Mouse (Mus musculus) retina, postnatal 7 days (tissue): ENCODE measurements around the gene Snap91.
A peak's percentile ranks its signal among the peaks of the same experiment; 100 is the strongest.

Source experiments
- DNase-seq: peaks from one replicate; pipeline ENCODE4 v3.0.0-alpha.2; 2012; ENCODE audit warnings: low read depth, low spot score

The Snap91 gene

DNA sequence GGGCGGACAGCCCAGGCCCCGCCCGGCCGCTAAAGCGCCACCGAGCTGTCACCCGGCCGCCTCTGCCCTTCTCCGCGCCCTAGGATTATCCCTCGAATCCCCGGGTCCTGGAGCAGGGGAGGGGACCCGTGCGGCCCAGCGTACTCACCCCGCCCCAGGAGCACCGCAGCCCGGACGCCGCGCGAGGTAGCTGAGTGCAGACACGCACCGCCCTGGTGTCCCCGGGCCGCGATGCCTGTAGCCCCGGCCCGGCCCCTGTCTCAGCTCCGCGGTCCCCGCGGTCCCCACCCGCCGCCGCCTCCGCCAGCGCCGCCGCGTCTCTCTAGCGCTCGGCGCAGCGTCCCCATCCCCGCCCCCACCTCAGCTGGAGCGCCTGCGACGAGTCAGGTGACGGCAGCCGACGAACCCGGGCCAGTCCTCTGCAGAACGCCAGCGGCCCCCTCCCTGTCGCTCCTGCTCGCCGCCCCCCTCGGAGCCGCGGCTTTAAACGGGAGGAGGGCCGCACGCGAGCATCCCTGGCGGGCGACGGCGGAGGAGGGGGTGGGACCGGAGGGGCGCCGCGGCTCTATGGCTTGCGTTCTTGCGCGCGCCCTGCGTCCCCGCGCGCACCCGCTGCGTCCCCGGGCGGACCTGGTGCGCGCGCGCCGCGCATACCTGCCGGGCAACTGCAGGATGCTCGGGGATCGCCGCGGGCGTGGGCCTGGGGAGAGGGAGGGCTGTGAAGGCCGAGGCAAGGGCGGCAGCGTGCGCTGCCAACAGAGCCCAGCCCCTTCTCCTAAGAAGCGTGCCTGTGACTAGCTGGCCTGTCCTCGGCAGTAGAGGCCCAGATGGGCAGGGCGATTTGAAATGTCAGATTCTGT, at the start of gene Snap91:
Snap91 (minus strand) TSS at position 542 of the 860 bp plus-strand sequence.
- peak; percentile 86 for DNase-seq

DNA sequence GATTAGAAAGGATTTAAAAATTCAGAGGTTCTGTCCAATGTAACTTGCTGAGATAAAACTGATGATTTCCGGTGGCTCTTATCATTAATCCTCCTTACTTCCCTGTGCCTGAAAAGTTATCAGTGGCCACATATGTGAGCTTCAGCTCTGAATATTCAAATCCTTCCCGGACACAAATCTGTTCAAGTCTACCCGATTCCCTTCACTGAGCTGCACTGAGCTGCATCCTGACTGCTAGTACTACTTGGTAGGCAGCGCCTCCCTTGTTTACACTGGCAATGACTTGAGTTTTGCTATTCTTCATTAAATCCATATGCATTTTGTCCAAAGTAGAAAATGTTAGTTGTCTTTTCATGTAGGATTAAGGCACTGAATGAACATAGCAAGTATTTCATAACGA, 46.1 kb upstream of the Snap91 start:
- DNase-seq = no peak

DNA sequence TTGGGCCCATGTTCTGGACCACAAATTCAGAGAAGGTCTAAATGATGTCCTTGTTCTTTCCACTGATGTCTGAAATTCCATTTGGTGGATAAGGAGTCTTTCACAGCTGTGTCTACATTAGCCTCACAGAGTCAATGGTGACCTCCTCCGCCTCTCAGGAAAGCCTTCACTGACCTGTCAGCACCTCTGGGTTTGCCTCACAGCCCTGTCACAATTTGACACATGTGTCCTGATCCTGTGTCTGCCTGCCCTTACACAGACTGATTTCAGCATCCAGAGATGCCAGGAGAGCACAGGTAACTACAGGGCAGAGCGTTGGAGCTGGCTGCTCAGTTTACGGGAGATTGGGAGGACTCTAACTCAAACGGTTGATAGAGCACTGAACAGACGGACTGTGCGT, 45.2 kb upstream of the Snap91 start:
- no peak for DNase-seq

DNA sequence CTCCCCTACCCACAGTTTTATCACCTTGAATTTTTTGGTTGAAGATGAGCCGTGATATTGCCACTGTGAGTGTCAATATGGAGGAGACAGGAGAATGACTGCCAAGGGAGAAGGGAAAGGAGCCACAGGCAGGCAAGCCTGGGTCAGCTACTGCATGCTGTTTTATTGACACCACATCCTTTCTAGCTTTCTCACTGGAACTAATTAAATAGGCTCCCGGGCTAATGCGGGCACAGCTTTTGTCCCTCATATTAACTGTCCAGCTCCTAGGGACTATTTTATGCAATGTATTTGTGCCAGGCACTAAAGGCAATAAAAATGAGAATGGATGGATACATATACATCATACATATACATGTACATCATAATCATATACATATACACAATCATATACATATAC, 42.0 kb upstream of the Snap91 start:
- DNase-seq = no peak

DNA sequence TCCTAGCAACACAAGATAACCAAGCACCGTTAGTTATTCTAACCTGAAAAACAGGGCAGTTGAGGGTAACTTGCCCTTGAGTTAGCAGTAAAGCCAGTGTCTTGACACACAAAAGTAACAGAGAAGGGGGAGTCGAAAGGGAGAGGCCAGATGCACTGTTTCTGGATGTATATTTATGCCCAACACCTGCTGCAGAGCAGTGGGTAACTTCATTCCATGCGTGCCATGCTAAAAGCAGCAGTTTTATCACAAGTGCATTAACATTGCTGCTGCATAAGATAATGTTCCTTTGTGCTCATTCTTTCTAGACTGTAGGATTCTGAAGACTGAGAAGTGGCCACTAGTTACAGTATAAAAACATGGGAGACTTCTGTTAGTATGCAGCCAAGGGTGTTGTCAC, 36.1 kb upstream of the Snap91 start:
- DNase-seq = no peak

DNA sequence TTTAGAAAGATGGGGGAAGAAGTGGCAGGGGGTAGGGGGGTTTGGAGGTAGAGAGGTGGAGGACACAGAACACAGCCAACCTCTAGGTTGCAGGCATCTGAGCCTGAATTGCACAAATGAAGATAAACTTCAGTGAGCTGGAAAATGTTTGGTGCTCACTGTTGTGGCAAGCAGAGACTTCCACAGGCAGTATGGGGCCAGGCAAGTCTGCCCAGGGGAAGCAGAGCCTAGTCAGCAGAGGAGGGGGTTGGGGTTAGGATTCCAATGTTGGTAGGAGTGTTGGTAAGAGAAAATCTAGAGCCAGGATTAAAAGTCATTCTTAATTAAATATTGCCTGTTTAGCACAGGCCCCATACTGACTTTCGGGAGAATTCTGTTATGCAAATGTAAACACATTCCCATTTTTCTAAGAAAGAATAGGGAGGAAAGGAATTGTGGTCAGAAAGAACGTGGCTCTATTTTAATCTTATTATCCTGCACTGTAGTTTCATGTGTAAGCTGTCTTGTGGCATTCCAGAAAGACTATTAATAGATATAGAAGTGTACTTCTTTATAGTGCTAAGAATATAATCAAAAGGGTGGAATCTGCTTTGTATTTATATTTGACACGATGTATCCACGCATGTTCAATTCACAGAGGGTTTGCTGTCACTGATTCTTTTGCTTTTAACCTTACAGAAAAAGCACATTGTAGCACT, 19.2 kb upstream of the Snap91 start:
- DNase-seq = no peak

DNA sequence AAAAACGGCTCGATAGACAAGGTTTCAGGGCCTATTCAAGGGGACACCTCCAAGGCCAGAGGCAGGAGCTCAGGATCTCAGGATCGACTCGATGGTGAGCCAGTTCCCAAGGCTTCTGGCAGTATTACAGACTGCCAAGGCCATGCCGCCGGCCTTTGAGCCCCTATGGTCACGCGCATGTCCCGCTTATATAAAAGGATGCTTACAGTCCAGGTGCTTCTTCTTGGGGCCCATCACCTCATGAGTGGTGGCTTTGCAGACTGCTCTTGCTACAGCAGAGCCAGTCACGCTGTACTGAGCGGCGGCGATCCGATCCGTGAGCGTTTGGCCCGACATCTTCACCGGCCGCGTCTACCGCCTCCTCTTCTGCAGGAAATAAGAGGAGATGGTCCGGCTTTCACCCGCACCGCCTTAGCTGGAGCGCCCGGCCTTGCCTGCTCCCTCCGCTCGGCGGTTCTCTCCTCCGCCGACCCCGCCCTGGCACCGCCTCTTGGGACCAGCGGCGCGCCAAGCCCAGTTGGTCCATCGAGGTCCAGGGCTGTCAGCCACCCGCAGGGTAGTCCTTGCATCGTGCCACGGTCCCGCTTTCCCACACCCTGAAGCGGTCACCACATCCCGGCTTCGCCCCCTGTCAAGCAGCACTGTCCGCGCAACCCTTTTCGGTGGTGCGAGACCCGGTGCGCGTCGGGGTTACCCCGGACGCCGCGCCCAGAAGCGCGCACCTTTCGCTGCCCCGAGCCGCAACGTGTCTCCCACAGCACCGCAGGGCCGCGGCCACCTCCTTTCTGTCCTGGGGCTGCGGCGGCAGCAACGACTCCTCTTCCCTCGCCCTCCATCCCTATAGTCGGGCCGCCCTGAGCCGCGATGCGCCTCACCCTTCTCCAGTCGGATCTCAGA, 990 bp downstream of the Snap91 start:
- DNase-seq = peak; percentile 19

DNA sequence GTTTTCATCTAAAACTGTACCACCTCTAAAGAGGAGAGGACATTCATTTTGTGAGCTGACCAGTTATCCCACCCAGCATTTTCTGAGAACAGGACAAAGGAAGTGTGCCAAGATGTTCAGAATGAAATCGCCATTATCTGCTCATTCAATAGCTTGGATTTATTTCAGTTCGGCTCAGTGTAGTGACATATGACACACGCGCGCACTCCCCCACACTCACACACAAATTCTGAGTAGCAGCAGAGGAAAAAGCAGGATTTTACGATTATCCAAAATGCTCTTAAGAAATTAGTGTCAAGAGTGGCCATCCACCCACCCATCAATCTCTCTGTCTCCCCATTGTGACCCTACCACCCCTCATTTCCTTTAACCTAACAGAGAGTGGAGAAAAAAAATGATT, 1.7 kb downstream of the Snap91 start:
- no peak for DNase-seq

DNA sequence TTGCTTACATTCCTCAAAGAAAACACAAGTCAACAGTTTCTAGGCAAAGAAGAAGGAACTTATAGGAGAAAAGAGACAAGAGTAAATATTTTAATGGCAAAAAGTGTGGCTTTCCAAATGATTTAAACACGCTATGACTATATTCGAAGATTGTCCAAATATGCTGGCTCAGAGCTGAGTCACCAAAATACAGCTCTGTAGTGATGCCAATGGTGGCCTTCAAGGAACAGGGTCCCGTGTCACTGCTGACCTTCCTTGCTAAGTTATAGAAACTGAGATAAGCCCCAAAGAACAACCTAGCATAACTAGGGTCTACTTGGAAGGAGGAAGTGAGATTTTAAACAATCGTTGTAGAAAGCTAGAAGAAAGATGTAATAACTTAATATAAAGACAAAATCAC, 6.8 kb downstream of the Snap91 start:
- DNase-seq = no peak

DNA sequence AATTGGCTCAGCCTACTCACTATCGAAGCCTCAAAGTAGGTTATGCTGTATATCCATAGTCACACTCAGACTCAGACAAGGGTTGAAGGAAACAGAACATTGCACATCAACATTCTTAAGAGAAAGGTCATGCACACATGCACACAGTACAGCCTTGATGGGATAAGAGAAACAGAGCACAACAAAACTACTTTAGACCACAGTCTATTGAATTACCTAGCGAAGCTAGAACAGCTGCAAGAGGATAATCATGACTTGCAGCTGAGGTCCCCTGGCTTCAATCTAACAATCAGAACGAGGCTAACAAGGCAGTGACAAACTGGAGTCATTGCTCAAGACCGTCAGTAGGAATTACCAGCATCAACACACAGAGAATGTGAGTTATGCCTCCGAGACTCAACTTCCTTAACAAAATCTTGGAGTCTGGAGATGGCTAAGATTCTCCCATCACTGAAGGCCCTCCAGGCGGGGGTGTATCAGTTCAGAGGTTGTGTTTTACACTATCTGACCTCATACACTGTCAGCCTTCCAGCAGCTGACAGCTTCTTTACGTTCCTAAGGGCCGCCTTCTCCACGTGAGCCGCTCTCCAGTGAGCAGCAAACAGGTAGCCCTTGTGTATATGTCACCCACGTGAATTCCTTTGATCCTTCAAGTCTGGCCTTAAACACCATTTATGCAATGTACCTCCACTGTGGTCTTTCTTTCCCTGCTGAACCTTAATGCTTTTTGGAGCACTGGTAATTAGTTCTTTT, 10.7 kb downstream of the Snap91 start:
- DNase-seq = no peak

DNA sequence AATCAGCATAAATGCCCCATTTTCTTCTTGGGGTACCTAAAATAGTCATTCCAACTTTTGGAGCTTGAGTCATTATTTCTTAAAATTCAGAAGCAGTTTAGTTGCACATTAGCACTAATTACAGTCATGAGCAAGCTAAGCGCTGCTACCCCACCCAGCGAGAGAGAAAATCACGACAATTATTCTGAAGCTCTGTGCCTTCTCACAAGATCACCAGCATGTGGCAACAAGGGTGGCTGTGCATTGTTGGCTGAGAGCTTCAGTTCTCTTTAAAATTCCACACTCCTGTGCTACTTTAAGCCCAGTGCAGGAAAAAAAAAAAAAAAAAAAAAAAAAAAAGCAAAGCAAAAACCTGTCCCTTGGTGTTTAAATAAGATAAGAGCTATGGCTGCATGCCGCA, 22.4 kb downstream of the Snap91 start:
- no peak for DNase-seq

DNA sequence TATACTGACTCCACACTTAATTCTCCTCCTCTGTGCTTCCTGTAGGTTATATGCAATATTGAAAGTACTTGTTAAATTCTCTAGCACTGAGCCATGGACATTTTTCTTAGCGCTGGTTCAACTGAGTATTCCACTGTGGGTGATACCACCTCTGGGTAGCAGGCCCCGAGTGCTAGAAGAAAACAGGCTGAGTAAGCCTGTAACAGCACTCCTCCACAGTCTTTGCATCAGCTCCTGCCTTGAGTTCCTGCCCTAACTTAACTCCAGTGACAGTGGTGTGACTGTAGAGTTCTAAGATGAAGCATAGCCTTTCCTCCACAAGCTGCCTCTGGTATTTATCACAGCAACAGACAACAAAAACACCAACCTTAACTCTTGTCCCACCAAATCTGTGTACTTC, 22.8 kb downstream of the Snap91 start:
- DNase-seq = no peak

DNA sequence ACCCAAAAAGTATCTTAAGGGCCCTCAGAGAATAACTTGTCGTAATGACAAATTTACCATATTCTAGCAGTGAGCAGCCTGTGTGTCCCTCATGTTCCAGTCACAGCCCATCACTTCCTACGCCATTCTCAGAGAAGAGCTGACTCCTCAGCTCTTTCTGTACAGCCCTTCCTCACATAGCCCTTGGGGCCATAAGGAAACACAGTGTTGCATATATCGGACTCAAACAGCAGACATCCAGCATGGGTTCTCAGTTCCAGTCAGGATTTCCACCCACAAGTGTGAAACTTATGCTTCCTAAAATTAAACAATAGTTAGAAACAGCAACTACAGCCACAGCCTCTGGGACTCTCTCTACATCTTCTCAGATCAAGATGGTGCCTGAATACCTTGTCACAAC, 27.6 kb downstream of the Snap91 start:
- no peak for DNase-seq

DNA sequence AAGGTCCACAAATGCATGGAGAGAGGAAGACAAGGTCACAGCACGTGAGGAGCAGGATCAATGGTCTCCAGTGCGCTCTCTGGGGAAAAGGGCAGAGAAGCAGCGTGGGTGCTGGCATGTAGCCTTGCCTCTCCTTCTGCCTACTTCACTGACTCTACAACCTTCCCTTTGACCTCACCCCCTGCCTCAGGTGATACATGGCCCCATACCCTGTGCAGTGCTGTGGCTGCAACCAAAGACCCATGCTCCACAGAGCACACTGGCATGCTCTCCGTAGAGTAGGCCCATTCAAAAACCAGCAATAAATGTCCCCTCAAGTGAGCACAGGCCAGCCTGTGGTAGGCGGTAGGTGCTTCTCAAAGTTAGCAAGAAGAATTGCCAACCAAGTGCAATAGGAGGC, 28.8 kb downstream of the Snap91 start:
- no peak for DNase-seq

DNA sequence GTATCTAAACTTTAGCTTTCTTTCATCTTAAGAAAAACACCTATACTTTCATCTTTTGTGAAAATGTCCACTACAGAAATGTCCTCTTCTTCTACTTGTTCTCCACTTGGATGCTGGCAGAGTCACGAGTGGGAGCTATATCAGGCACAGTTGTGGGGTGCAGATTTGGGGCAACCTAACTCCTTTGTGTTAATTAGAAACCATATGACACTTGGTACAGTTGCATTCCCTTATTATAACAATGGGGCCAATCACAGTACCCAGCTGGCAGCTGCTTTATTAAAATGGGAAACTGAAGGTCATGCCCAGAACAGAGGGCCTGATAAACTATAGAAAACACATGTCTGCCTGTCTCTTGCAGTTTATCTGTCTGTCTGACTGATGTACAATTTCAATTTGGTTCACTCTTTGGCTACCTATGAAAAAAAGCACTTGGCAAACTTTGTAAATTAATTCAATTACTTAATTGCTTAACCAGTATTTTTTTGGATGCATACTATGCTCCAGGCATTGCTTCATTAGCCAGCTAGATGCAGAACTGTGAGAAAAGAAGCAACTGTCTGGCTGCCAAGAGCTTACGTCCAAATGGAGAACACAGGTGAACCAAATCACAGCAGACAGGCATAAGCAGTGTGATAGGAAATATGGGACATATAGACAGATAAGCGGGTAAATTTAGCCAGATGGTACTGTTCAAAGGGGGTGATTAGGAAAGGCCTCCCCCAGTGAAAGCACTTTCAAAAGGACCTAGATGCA, 29.8 kb downstream of the Snap91 start:
- no peak for DNase-seq

DNA sequence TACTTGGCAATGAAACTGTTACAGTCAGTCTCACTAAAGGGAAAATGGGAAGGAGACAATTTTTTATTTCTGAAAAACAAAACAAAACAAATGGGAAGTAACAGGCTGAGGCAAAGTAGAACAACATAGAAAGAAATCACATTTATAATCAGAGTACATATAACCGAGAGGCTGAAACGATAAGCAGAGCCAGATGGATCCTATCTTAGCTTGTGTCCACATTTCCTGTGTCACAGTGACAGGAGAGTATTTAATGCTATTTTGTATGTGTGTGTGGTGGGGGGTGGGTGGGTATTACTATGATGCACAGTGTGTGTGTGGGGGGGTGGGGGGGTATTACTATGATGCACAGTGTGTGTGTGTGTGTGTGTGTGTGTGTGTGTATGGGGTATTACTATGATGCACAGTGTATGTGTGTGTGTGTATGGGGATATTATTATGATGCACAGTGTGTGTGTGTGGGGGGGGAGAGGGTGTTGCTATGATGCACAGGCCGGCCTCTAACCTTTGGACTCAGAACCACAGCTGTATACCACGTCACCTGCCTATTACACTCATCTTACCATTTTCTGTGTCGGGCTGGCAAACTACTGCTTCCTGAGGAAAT, 36.6 kb downstream of the Snap91 start:
- DNase-seq = no peak

DNA sequence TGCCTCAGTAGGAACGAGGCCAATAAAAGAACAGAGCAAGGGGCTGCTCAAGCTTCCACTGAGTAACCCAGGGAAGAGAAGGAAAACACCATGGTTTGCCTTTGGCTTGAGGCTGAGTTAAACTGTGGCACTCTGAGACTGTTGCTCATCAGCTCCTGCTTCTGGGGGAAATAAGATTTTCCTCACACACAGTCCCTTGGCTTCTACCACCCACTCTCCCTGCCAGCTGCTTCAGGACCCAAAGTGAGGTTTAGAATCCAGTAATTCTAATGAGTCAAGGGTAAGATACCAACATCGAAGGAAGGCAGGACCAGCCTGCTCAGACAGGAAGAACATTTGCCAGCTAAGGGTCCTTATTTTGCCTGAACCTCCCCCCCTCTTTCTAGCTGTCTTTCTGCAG, 50.7 kb downstream of the Snap91 start:
- DNase-seq = no peak

DNA sequence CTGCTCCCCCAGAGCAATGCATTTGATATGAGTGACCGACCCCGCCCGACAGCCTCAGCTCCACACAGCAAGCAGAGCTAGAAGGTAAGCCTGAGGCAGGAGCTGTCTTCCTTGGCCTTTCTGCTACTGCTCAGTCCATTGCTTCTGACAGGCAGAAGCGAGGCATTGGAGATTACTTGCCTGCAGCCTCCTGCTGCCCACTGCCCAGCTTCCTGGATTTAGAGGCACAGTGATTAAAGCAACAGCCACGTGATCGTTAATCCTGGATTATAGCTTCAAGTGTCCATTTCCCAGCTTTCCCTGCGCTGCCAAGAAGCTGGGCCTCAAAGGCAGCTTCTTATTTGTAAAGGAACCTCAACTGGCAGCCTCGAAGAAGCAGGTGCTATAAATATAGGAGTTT, 51.4 kb downstream of the Snap91 start:
- DNase-seq = peak; percentile 76

DNA sequence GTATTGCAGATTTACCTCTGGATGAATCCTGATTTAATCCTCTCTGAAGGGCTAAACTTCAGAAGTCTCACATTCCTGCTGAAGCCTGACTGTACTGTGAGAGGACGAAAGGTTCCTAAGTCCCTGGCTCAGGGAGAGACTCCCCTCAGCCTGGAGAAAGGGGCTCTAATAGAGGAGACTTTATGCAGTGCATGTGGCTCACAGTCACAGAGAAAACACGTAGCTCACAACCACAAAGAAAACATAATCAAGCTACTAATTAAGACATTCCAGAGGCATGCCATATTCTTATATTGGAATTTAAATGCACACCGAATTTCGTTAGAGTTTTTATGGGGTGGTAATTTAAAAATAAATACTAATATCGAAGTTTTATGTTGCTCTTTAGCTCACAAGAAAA, 61.1 kb downstream of the Snap91 start:
- DNase-seq = no peak

DNA sequence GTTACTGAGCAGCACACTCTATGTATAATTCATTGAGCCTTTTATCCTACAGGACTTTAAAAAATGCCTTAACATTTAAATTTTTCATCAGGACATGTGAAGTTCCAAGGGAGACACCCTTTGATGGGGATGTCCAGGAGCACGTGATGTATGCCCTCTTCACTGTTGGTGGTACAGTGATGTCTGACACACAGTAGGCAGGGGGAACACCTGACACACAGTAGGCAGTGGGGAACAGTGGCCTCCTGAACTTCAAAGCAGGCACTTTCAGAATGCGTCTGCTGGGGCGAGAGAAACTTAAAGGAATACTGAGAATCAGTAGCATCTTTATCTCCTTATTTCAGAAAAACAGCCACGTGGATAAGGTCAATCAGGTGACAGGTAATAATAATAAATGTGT, 62.8 kb downstream of the Snap91 start:
- DNase-seq = no peak
